Mouse (Mus musculus): ENCODE measurements around the gene Omt2a.
"Not testable (repeated sequence)": the region's sequence is repeated elsewhere in the genome, so short reads cannot be mapped to it uniquely, and the experiment has no call there.

Omt2a gene

DNA sequence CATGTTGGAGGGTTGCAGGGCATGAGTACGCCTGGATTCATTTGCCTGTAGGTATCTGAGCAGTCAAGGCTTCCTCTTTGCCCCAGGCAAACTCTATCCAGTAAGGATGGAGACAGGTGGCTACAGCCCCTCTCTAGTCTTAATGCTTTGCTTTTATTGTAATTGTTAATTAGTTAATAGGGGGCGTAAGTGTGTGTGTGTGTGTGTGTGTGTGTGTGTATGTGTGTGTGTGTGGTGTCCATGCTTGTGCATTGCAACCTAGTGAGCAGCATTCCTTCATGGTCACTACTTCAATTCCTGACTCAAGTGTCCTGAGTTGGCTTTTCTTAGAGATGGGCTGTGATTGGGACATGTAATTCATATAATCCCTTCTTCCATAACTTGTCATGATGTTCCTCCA is at the start of gene Omt2a:
Gene Omt2a (minus strand): TSS at position 101 of the 400 bp plus-strand sequence.
- DNase-seq, result no peak

DNA sequence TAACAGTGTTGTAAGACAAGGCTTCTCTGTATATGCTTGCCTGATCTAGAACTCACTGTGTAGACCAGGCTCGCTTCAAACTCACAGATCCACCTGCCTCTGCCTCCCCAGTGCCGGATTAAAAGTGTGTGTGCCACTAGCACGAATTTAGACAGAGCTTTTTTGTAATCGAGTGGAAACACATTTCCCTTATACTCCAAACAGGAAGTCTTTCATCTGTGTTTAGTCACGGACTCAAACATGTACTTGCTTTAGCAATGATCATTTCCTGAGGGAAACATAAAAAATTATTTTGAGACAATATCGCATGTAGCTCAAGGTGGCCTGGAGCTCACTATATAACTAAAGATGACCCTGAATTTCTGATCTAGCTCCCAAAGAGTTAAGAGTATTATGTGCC is 48.8 kb upstream of the Omt2a start:
- DNase-seq, result no peak

- no peak for DNase-seq
These were observed 45.9 kb upstream of the Omt2a start for GRCm38 (mm10) chr9:78360484-78360872.

- no peak for DNase-seq
These were observed 45.3 kb upstream of the Omt2a start for GRCm38 (mm10) chr9:78359750-78360483.

DNA sequence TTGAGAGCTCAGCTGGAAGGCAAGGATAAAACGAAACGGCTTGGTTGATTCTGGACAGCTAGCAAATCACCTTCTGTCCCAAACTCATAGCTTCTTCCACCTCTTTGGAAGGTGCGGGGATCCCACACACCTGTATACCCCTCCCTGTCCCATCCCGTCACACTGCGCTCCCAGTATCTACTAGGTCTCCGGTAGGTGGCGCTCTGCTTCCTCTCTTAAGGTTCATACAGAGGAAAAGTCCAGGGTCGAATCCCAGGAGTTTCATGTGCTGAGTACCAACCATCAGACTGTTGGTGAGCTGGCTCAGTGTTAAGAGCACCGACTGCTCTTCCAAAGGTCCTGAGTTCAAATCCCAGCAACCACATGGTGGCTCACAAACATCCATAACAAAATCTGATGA is 43.5 kb upstream of the Omt2a start:
- peak; percentile 82 to 85 for DNase-seq

GRCm38 (mm10) chr9:78355611-78356010 is 41.0 kb upstream of the Omt2a start, which contains the start of gene Gsta2:
Gene Gsta2 (minus strand): TSS chr9:78355788.
- no peak for DNase-seq

DNA sequence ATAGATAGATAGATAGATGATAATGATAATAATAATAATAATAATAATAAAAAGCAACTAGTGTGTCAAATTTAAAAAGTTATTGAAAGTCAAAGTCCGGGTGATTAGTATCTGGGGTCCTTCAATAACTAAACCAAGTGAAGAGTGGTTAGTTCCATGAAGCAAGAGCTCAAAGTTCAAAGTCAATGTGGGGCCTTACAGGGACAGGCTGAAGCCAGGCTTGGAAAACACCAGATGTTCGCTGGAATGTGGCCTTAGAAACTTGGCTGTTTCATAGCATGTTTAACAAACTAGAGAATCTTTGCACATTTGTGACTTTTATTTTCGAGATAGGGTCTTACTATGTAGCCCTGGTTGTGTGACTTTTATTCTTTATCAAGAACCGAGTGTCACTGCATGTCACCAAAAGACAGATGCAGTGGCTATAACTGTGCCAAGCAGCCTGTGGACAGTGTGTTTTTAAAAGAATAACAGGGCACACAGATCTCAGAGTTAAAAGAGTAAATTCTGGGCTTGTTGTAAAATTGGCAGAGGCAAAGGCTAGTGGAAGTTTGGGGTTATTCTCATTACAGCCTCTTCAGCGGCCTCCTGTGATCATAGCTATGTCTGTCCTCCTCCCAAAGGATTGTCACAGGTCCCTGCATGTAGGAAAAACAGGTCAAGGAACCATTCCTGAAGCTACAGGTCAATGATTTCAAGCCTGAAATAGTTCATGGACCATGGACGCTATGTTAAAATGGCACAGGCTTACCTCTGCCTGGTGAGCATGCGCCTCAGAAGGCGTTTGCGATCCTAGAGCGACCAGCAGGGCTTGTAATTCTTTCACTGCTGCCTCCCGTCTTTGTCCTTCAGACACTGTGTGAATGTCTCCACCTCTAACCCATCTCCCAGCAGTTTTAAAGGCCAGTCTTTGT is 40.3 kb upstream of the Omt2a start:
- no peak for DNase-seq

DNA sequence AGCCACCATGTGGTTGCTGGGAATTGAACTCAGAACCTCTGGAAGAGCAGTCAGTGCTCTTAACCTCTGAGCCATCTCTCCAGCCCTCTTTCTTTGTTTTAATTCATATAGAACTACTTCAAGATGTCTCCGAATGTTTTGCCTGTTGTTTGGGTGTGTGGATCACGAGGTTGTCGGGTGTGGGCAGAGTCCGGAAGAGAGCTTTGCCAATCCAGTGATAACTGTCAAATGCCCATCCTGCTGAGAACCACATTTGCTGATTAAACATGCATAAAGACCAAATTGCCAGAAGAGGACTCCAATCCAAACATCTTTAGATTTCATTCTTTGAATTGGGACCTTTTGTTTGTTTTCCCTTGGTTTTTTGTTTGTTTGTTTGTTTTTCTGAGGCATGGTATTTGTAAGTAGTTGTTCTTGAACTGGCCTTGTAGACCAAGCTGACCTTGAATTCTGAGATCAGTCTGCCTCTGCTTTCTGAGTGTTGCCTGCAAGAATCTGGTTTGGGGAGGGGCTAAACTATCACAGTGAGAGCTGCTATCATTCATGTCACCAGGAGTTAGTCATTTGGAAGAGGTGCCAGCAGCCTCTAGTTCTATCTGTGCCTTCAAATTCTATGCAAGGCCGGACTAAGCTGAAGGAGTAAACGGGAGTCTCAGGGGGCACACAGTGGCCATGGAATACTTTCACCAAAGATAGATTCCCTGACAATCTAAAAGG is 37.1 kb upstream of the Omt2a start:
- no peak for DNase-seq

DNA sequence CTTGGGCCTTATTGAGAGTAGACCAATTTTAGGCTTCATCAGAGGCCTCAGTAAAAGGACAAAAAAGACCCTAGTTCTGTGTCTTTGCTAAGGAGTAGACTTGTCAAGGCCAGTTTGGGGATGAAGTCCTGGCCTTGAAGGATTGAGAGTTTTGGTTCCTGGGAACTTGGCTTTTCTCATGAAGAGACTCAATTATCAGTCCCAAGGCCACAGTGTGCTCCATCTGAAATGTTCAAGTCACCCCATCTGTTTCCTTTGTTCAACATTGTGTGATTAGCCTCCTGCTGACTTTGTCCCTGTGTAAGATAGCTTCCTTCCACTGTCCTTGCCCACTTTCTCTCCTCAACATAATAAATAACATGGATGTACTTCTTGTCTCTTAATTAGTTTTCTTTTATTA is 35.4 kb upstream of the Omt2a start:
- not testable (repeated sequence) for DNase-seq

DNA sequence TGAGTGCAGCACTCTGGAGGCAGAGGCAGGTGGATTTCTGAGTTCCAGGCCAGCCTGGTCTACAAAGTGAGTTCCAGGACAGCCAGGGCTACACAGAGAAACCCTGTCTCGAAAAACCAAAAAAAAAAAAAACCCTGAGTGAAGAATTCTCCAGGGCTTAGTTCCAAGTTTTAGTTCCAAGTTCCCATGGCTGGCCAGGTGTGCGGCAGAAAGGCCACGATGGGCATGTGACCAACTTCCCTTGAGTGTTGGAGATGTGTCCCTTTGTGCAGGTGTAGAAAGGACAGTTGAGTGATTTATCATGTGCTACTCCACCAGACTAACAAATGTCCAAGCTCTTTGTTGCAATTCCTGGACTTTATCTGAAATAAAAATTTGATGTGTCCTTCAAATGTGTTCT is 34.5 kb upstream of the Omt2a start:
- DNase-seq, result not testable (repeated sequence)

GRCm38 (mm10) chr9:78348206-78349004 is 33.8 kb upstream of the Omt2a start:
- peak; percentile 41 to 56 for DNase-seq

DNA sequence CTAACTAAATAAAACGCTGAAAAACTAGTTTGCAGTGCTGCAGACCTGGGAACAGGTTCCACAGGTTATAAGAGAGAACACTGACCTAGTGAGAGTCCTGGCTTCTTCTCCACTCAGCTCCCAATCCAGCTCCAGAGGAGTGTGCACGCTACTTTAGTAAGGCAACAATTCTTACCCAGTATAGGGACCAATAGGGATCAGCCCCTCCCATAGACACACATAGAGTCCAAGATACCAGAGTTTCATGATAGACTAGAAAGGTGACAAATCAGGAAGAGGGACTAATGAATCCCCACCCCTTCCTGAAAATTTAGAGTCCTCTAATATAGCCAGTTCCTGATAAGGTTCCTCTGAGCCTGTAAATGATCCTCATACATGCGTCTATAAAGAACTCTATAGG is 32.4 kb upstream of the Omt2a start:
- no peak for DNase-seq

- DNase-seq, result not testable (repeated sequence)
These were observed 30.6 kb upstream of the Omt2a start for GRCm38 (mm10) chr9:78345235-78345634.

DNA sequence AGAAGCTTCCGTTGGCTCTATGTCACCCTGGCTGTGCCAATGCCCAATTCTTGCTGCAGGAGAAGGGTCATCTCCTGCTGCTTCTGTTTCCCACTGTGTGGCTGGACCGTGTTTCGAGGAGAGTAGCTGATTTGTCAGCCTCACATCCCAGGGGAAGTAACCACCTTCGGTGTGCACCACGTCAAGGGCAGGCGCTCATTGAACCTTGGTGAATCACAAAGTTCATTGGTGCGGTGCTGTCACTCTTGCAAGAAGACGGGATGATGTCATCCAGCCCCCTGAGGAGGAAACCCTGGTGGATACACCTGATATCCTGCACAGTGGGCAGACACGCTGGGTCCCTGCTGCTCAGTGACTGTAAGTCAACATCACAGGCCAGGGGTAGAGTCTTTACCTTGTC is 28.5 kb upstream of the Omt2a start:
- not testable (repeated sequence) for DNase-seq

DNA sequence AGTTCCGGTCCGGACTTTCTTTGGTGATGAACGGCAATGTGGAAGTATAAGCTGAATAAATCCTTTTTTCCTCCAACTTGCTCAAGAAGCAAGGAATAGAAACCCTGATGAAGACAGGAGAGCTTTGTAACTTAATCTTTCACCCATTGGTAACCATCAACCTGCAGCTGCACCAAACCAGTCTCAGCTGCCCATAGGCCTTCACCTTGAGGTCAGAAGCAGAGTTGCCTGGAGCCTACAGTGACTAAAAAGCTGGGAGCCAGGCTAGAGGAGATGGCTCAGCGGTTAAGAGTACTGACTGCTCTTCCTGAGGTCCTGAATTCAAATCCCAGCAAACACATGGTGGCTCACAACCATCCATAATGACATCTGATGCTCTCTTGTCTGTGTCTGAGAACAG is 27.9 kb upstream of the Omt2a start:
- DNase-seq, result not testable (repeated sequence)

DNA sequence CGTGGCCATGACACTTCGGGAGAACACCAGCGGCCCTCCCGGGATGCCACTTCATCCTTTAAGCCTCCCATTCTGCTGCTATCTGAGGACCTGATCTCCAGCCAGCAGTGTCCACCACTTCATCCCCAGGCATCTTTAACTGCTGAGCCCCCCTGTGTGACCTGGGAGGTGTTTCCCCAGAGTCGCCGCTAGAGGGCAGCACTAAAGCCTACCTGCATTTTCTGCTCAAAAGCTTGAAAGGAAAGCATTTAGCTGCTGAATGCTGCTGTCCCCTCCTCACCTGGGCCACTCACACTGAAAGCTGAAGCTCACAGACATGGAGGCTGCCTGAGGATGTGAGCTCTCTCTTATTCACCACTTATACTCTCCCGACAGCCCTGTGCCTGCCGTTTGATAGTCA is 25.7 kb upstream of the Omt2a start:
- peak; percentile 70 for DNase-seq

- peak; percentile 13 to 22 for DNase-seq
These were observed 22.5 kb upstream of the Omt2a start for GRCm38 (mm10) chr9:78337050-78337449.

- DNase-seq, result not testable (repeated sequence)
These were observed 12.7 kb upstream of the Omt2a start, which contains the start of gene Omt2b for GRCm38 (mm10) chr9:78327289-78327688. Gene Omt2b (plus strand): TSS chr9:78327589.

- no peak for DNase-seq
These were observed 4.9 kb upstream of the Omt2a start for GRCm38 (mm10) chr9:78319499-78319898.

DNA sequence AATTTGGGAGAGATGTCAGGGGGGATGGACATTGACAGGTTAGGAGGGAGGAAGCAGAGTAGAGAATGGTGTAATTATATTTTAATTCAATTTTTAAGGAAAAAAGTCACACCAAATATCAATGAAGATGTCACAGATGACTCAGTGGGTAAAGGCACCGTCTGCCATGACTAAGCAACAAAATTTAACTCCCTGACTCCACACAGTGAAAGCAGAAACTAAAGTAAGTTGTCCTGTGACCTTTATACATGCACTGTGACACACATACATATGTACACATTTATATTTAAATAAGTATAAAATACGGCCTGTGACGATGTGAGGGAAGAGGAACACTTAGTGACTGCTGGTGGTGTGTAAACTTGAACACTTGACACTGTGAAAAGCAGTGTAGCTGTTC is 6.5 kb downstream of the Omt2a start:
- not testable (repeated sequence) for DNase-seq

GRCm38 (mm10) chr9:78299143-78299542 is 15.5 kb downstream of the Omt2a start:
- DNase-seq, result not testable (repeated sequence)

- DNase-seq, result no peak
These were observed 16.4 kb downstream of the Omt2a start for GRCm38 (mm10) chr9:78298232-78298631.

All from kidney, postnatal 4 days (tissue).